Mouse (Mus musculus): Measurements from ENCODE around the gene Zfp385b.

- TF ChIP-seq CTCF (IDR thresholded peaks at IDR 0.05; ENCODE audit: borderline replicate concordance, insufficient read depth, low read length) (no peak), POLR2A (IDR thresholded peaks at IDR 0.05; ENCODE audit: low read depth, low read length) (no peak)
These were observed 255.7 kb downstream of the Zfp385b start for GRCm38 (mm10) chr2:77563706-77564105.

Data from embryonic fibroblast, embryonic 13.5 days (primary cell).